Mouse (Mus musculus) heart, postnatal 36 days (tissue): ENCODE measurements around the gene Art5. TPM values are rescaled to one million over a fixed set of nuclear protein-coding genes. Genes with fewer than 3 reads are reported as not detected.

Experiments used
- DNase-seq, 2 experiments: peaks; one replicate each; pipeline ENCODE4 v3.0.0; 2021 to 2022
- intact Hi-C: fragments of 180-260 bp; cut with DNase I; formaldehyde crosslinking; loops from one replicate; pipeline ENCODE4 v1.15.1; 2025
- total RNA-seq, 2 experiments: library from RNA; stranded (reverse); gene quantifications; 2 replicates each; pipeline ENCODE4 v1.2.3; 2021

Art5 gene
- total RNA-seq = 10 to 100 TPM; 15.3 to 28.1 TPM

- no peak for DNase-seq
- intact Hi-C loops = no loop called here
Measured at GRCm38 (mm10) chr7:102109171-102109570, at the start of gene Art5. Gene Art5, minus strand, starts transcription at chr7:102109489.

- DNase-seq = no peak
- intact Hi-C loops = no loop called here
Measured at GRCm38 (mm10) chr7:102153691-102154090, 44.4 kb upstream of the Art5 start.

- DNase-seq = no peak
- intact Hi-C loops = no loop called here
Measured at GRCm38 (mm10) chr7:102137898-102138297, 28.6 kb upstream of the Art5 start.

GRCm38 (mm10) chr7:102137464-102137863 is 28.2 kb upstream of the Art5 start:
- DNase-seq = no peak
- intact Hi-C loops = no loop called here

GRCm38 (mm10) chr7:102132395-102132794 is 23.1 kb upstream of the Art5 start:
- no peak for DNase-seq

GRCm38 (mm10) chr7:102120326-102120725 is 11.0 kb upstream of the Art5 start:
- no peak for DNase-seq
- intact Hi-C loops = no loop called here

More at GRCm38 (mm10) chr7:102132395-102132794, 23.1 kb upstream of the Art5 start:
- intact Hi-C loops = no loop called here

- DNase-seq = no peak
- intact Hi-C loops = no loop called here
Measured at GRCm38 (mm10) chr7:102117382-102117781, 8.1 kb upstream of the Art5 start.

- no peak for DNase-seq
- intact Hi-C loops = no loop called here
Measured at GRCm38 (mm10) chr7:102116579-102117331, 7.5 kb upstream of the Art5 start, which contains the start of gene Chrna10. Gene Chrna10, minus strand, starts transcription at chr7:102116828.

- no peak for DNase-seq
- intact Hi-C loops = no loop called here
Measured at GRCm38 (mm10) chr7:102113151-102113729, 4.0 kb upstream of the Art5 start.

GRCm38 (mm10) chr7:102109746-102110145 is 457 bp upstream of the Art5 start:
- intact Hi-C loops = no loop called here
- no peak for DNase-seq

- DNase-seq = no peak
- intact Hi-C loops = no loop called here
Measured at GRCm38 (mm10) chr7:102108206-102108605, 1.1 kb downstream of the Art5 start.

- intact Hi-C loops = no loop called here
- peak; percentile 25 to 32 for DNase-seq
Measured at GRCm38 (mm10) chr7:102106700-102107141, 2.6 kb downstream of the Art5 start.

GRCm38 (mm10) chr7:102104126-102104525 is 5.2 kb downstream of the Art5 start:
- no peak for DNase-seq

GRCm38 (mm10) chr7:102103555-102103954 is 5.7 kb downstream of the Art5 start:
- DNase-seq = no peak
- intact Hi-C loops = no loop called here

More at GRCm38 (mm10) chr7:102104126-102104525, 5.2 kb downstream of the Art5 start:
- intact Hi-C loops = no loop called here

GRCm38 (mm10) chr7:102102696-102103095 is 6.6 kb downstream of the Art5 start:
- intact Hi-C loops = no loop called here
- DNase-seq = no peak

- intact Hi-C loops = no loop called here
- peak in 1 of 2 experiments; percentile 37 for DNase-seq
Measured at GRCm38 (mm10) chr7:102102241-102102640, 7.0 kb downstream of the Art5 start.

- intact Hi-C loops = no loop called here
- peak; percentile 49 for DNase-seq
Measured at GRCm38 (mm10) chr7:102101487-102101886, 7.8 kb downstream of the Art5 start, which contains the start of gene Art1. Gene Art1, plus strand, starts transcription at chr7:102101743.

GRCm38 (mm10) chr7:102100868-102101267 is 8.4 kb downstream of the Art5 start:
- no peak for DNase-seq
- intact Hi-C loops = no loop called here

- intact Hi-C loops = no loop called here
Measured at GRCm38 (mm10) chr7:102099760-102100661, 9.3 kb downstream of the Art5 start.

GRCm38 (mm10) chr7:102087336-102087735 is 22.0 kb downstream of the Art5 start:
- DNase-seq = no peak
- intact Hi-C loops = no loop called here

More at GRCm38 (mm10) chr7:102099760-102100661, 9.3 kb downstream of the Art5 start:
- peak; percentile 28 to 50 for DNase-seq
